Mouse (Mus musculus) E14TG2a.4 (cell line): ENCODE results near the gene Disc1.

Experiments used
- H3K27me3 ChIP-seq: 2 replicates; pipeline ENCODE4 v1.6.1; 2014; ENCODE audit warnings: low read length, control low read depth; ENCODE audit not compliant: insufficient read depth
- H3K36me3 ChIP-seq: 2 replicates; pipeline ENCODE4 v1.6.1; 2014; ENCODE audit warnings: low read length, control low read depth; ENCODE audit not compliant: insufficient read depth
- H3K4me1 ChIP-seq: replicated peaks from 2 replicates; pipeline ENCODE4 v1.6.1; 2014; ENCODE audit warnings: low read depth, low read length, control low read depth
- H3K4me3 ChIP-seq: replicated peaks from 2 replicates; pipeline ENCODE4 v1.5.1; 2014; ENCODE audit warnings: mild to moderate bottlenecking, low read length
- H3K9me3 ChIP-seq: 2 replicates; pipeline ENCODE4 v1.6.1; 2014; ENCODE audit warnings: low read length, control low read depth
- CTCF ChIP-seq: conservative IDR thresholded peaks from 2 replicates; pipeline ENCODE4 v1.5.1; 2014; ENCODE audit warnings: low read length
- NANOG ChIP-seq: IDR thresholded peaks from 2 replicates; pipeline ENCODE4 v1.6.1; 2014; ENCODE audit warnings: borderline replicate concordance, low read length, mixed read lengths
- POU5F1 ChIP-seq: IDR thresholded peaks from 2 replicates; pipeline ENCODE4 v1.6.1; 2014; ENCODE audit warnings: low read length, borderline replicate concordance

Disc1 gene

DNA sequence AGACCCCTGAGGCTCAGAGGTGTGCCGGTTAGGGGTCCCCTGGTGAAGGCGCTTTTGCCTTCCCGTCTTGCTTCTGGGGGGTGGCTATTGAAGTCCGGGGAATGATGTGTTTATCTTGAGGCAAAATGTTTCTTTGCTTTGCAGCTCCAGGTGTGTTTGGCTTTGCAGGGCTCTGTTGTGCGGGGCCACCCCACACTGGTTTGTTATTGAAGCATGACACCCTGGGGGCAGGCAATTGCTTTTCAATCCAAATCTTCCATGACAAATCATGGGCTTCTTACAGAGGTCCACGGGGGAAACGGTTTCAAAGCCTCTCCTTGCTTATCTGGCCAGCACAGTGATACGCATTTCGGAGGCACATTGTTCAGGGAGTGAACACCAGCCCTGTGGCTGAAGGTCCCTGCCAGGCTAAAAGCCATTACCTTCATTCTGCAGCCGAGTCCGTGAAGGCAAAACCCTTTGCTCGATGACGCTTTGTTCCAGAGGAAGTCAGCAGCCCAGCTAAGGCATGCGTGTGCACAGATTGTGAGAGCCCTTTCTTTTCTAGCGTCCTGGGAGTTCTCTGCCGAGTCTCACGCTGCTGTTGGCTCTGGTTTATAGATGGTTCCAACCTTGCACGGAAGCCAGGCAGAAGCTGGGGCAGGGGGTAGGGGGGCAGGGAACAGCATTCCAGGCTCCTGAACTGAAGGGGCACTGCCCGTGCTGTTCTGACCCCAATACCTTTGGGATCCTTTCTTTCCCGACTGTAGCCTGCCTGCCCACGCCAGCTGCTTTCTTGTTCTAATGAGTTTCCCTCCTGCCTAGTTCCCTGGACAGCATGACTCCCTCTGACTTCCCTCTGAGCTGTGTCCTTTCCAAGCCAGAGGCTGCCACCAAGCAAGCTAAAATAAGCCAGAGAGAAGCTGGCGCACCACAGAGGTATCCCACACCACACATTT lies 182.2 kb downstream of the Disc1 start:
- Histone ChIP-seq H3K27me3 (0 out of 2 replicates have a peak, but pooled peaks cover 3% of the 10 kb centered on the region), H3K4me1 (no peaks in the 10 kb centered on the region), H3K9me3 (no peaks in the 10 kb centered on the region), H3K36me3 (no peaks in the 10 kb centered on the region), H3K4me3 (no peak overlapping the region)
- TF ChIP-seq CTCF = no peak
- no peak for TF ChIP-seq POU5F1
- no peak for TF ChIP-seq NANOG

DNA sequence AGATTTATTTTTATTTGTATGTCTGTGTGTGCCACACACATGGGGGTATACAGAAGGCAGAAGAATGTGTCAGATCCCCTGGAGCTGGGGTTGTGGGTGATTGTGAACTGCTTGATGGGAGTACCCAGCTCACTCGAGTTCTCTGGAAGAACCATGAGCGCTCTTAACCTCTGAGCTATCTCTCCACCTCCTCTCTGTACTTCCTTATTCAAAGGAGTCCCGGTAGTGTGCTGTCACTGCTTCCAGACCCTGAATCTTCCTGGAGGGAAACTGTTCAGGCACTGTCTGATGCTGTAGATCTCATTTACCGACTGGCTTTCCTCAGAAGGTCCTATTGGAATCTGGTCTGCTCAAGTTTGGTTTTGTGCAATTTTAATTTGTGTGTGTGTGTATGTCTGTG lies 186.8 kb downstream of the Disc1 start:
- no peak for TF ChIP-seq CTCF
- no peak for TF ChIP-seq NANOG
- no peak for TF ChIP-seq POU5F1
- H3K36me3 ChIP-seq = no peaks in the 10 kb centered on the region
- H3K4me3 ChIP-seq = no peak overlapping the region
- 0 out of 2 replicates have a peak, but pooled peaks cover 3% of the 10 kb centered on the region for H3K4me1 ChIP-seq
- H3K27me3 ChIP-seq = 0 out of 2 replicates have a peak, but pooled peaks cover 3% of the 10 kb centered on the region
- H3K9me3 ChIP-seq = no peaks in the 10 kb centered on the region

DNA sequence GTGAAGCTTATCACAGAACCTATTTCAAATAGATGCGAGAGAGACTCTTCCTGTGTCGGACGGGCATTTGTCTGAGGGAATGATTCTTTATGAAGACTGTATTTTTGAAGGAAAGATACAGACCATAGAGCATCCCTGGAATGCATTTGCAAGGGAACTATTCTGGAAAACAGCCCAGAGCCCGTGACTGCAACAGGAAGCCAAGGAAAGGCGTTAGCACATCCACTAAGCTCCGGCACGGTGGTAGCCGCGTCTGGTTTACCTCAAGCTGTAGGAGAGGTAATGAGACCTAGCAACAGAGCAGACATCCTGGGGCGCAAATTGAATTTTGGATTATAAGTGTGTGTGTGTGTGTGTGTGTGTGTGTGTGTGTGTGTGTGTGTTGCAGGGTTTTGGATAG lies 188.4 kb downstream of the Disc1 start:
- no peaks in the 10 kb centered on the region for H3K36me3 ChIP-seq
- 0 out of 2 replicates have a peak, but pooled peaks cover 3% of the 10 kb centered on the region for H3K4me1 ChIP-seq
- no peak overlapping the region for H3K4me3 ChIP-seq
- H3K27me3 ChIP-seq = no peaks in the 10 kb centered on the region
- TF ChIP-seq POU5F1 (no peak), CTCF (no peak), NANOG (no peak)
- no peaks in the 10 kb centered on the region for H3K9me3 ChIP-seq

DNA sequence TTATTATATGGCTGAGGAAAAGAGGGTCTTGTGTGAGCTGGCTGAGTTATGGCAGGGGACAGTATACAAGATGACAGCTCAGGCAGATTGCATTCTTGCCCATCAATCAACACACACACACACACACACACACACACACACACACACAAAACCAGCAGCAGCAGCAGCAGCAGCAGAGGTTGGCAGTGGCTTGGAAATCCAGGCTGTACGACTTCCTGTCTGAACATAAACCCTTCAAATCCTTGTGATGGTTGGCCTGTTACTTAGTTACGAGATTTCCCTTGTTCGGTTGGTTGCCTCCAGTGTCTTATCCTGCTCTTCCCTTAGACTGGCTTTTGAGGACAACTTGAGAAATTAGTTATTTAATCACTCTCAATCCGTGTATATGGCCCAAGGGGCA lies 188.9 kb downstream of the Disc1 start:
- no peak overlapping the region for H3K4me3 ChIP-seq
- no peak for TF ChIP-seq POU5F1
- TF ChIP-seq NANOG = no peak
- TF ChIP-seq CTCF = no peak
- H3K27me3 ChIP-seq = no peaks in the 10 kb centered on the region
- no peaks in the 10 kb centered on the region for H3K36me3 ChIP-seq
- H3K9me3 ChIP-seq = no peaks in the 10 kb centered on the region
- H3K4me1 ChIP-seq = 0 out of 2 replicates have a peak, but pooled peaks cover 3% of the 10 kb centered on the region

DNA sequence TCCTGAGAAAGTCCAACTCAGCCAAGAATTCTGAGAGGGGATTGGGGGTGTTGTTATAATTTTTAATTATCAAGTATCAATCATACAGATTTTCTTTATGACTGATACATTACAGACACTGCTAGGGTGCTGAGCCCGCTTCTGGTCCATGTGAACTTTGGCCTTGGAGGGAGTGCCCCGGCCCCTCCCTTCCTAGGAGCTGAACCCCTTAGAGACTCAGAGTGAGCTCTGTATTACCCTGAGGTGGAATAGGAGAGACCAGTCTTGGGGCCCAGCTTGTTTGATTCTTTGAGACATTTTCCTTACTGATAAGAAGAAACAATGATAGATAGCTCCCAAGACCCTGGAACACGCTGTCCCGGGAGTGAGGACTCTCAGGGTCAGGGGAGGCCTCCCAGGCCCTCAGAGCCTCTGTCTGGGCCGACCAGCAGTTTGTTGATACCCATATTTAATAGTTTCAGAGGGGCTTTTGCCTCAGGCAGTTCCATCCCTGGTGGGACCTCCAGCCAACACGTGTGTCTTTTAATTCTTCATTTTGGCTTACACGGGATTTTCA lies 192.8 kb downstream of the Disc1 start:
- Histone ChIP-seq H3K4me3 (no peak overlapping the region), H3K36me3 (no peaks in the 10 kb centered on the region), H3K27me3 (0 out of 2 replicates have a peak, but pooled peaks cover 2% of the 10 kb centered on the region), H3K9me3 (no peaks in the 10 kb centered on the region), H3K4me1 (0 out of 2 replicates have a peak, but pooled peaks cover 3% of the 10 kb centered on the region)
- TF ChIP-seq CTCF (no peak), POU5F1 (no peak), NANOG (no peak)

DNA sequence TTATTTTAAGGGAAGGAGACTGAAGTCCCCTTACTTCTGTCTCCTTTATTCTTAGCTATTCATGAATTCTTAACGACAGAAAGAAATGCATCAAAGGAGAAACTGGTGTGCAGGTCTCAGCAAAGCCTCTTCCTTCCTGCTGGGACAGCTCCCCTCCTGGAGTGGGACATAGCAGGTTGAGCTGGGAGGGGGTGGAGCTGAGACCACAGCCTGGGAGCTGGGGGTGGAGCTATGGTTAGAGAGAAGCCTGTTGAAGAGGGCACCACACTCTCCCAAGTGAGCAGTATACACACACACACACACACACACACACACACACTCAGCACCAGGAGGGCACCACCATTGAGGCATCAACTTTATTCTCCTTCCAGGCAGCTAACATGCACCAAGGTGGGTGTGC lies 193.4 kb downstream of the Disc1 start:
- Histone ChIP-seq H3K9me3 (no peaks in the 10 kb centered on the region), H3K36me3 (no peaks in the 10 kb centered on the region), H3K27me3 (0 out of 2 replicates have a peak, but pooled peaks cover 2% of the 10 kb centered on the region), H3K4me3 (no peak overlapping the region), H3K4me1 (no peaks in the 10 kb centered on the region)
- TF ChIP-seq POU5F1 (no peak), CTCF (no peak)

DNA sequence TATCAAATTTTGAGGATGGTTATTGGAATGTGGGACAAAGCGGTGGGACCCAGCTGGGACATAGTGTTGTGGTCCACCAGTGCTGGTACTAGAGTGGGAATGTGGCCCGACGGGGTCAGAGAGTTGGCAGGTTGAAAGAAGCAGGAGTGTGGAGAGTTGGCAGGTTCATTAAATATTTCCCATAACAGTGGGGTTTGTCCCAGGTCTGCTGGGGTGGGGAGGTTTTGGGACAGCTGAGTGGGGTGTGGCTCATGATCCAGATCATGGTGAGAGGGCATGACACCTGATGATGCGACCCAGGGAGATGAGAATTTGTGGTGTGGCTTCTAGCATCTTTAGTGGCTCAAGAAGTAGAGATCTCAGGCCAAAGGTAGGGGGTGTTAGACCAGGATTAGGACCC lies 199.0 kb downstream of the Disc1 start:
- TF ChIP-seq CTCF = no peak
- no peak for TF ChIP-seq NANOG
- no peak for TF ChIP-seq POU5F1

DNA sequence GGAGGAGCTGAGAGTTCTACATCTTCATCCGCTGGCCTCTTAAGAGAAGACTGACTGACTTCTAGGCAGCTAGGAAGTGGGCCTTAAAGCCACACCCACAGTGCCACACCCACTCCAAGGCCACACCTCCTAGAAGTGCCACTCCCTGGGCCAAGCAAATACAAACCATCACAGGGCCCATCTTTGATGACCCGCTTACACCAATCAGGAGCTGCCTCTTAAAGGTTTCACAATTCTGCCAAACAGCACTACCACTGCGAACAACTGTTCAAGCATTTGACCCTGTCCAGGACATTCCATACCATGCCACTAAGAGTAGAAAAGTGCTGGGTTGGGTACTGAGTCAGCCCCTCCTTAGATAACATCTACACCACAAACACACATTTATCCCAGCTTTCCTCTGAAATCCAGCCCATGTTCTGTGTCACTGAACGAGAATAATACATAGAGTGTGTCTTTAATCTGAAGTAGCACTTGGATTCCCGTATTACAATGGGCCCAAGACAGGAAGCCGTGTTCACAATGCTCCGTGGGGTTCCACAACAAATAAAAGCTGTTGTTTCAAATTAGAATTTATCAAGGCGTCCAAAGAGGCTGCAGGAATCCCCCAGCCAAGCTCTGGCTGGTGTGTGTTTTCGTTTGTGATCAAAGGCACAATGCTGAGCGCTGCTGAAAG lies 199.6 kb downstream of the Disc1 start:
- Histone ChIP-seq H3K9me3 (no peaks in the 10 kb centered on the region), H3K4me1 (peaks cover 22% of the 10 kb centered on the region), H3K27me3 (peaks cover 7% of the 10 kb centered on the region; the same call in 1 of the 2 replicates), H3K4me3 (peak overlapping the region; percentile 68), H3K36me3 (no peaks in the 10 kb centered on the region)
- TF ChIP-seq NANOG = no peak
- TF ChIP-seq CTCF = no peak
- TF ChIP-seq POU5F1 = no peak

More for the DNA sequence above, 199.0 kb downstream of the Disc1 start:
- H3K4me1 ChIP-seq = peaks cover 22% of the 10 kb centered on the region
- H3K27me3 ChIP-seq = peaks cover 7% of the 10 kb centered on the region; the same call in 1 of the 2 replicates
- no peak overlapping the region for H3K4me3 ChIP-seq
- H3K9me3 ChIP-seq = no peaks in the 10 kb centered on the region
- no peaks in the 10 kb centered on the region for H3K36me3 ChIP-seq
